Mouse (Mus musculus): ENCODE data around the gene Vmn1r85. TPM values are rescaled to one million over a fixed set of nuclear protein-coding genes. Genes with fewer than 3 reads are reported as not detected.

The Vmn1r85 gene
- polyA plus RNA-seq, 1 experiment, result not detected

GRCm38 (mm10) chr7:13037901-13038555 lies 56.9 kb downstream of the Vmn1r85 start, which contains the start of gene Ube2m:
TSS of gene Ube2m (minus strand) at chr7:13038275.
- under 1% methylated on average over 63 of the region's 65 CpGs for WGBS
- peak within 1 kb of the TSS; percentile 99 for H3K27ac ChIP-seq (ENCODE audit: insufficient read depth, low read depth, low read length)
- H3K27me3 ChIP-seq (ENCODE audit: control insufficient read depth, insufficient read depth, low read length), result 0 out of 2 replicates have a peak, but pooled peaks cover under 1% of the 10 kb centered on the region
- peaks cover 10% of the 10 kb centered on the region; the same call in 1 of the 2 replicates for H3K36me3 ChIP-seq (ENCODE audit: control insufficient read depth, insufficient read depth, low read length)
- TF ChIP-seq POLR2A (IDR thresholded peaks at IDR 0.05; ENCODE audit: low read depth, low read length) (peak; percentile 91), CTCF (IDR thresholded peaks at IDR 0.05; ENCODE audit: extremely low read depth, insufficient read length, insufficient replicate concordance, low read depth, low read length) (no peak)
- H3K4me3 ChIP-seq (ENCODE audit: low read depth, low read length), result peak within 1 kb of the TSS; percentile 86
- H3K4me1 ChIP-seq (ENCODE audit: control insufficient read depth, insufficient read depth, insufficient read length, low read length), result peaks cover 17% of the 10 kb centered on the region

GRCm38 (mm10) chr7:13037366-13037765 lies 57.6 kb downstream of the Vmn1r85 start:
- H3K27me3 ChIP-seq (ENCODE audit: control insufficient read depth, insufficient read depth, low read length), result no peaks in the 10 kb centered on the region
- peaks cover 14% of the 10 kb centered on the region for H3K36me3 ChIP-seq (ENCODE audit: control insufficient read depth, insufficient read depth, low read length)
- peaks cover 17% of the 10 kb centered on the region for H3K4me1 ChIP-seq (ENCODE audit: control insufficient read depth, insufficient read depth, insufficient read length, low read length)
- under 1% methylated on average over 33 of the region's 33 CpGs for WGBS
- peak overlapping the region; percentile 86 for H3K4me3 ChIP-seq (ENCODE audit: low read depth, low read length)
- peak overlapping the region; percentile 60 for H3K27ac ChIP-seq (ENCODE audit: insufficient read depth, low read depth, low read length)
- no peak for TF ChIP-seq POLR2A (IDR thresholded peaks at IDR 0.05; ENCODE audit: low read depth, low read length)
- no peak for TF ChIP-seq CTCF (IDR thresholded peaks at IDR 0.05; ENCODE audit: extremely low read depth, insufficient read length, insufficient replicate concordance, low read depth, low read length)

GRCm38 (mm10) chr7:13036806-13037205 lies 58.2 kb downstream of the Vmn1r85 start:
- 20% methylated on average over 4 of the region's 4 CpGs for WGBS
- peak overlapping the region; percentile 60 for H3K27ac ChIP-seq (ENCODE audit: insufficient read depth, low read depth, low read length)
- peaks cover 20% of the 10 kb centered on the region for H3K36me3 ChIP-seq (ENCODE audit: control insufficient read depth, insufficient read depth, low read length)
- TF ChIP-seq CTCF (IDR thresholded peaks at IDR 0.05; ENCODE audit: extremely low read depth, insufficient read length, insufficient replicate concordance, low read depth, low read length), result no peak
- TF ChIP-seq POLR2A (IDR thresholded peaks at IDR 0.05; ENCODE audit: low read depth, low read length), result no peak
- H3K4me3 ChIP-seq (ENCODE audit: low read depth, low read length), result peak overlapping the region; percentile 86
- peaks cover 17% of the 10 kb centered on the region for H3K4me1 ChIP-seq (ENCODE audit: control insufficient read depth, insufficient read depth, insufficient read length, low read length)
- no peaks in the 10 kb centered on the region for H3K27me3 ChIP-seq (ENCODE audit: control insufficient read depth, insufficient read depth, low read length)

GRCm38 (mm10) chr7:13035211-13035855 lies 59.6 kb downstream of the Vmn1r85 start:
- Histone ChIP-seq H3K4me3 (ENCODE audit: low read depth, low read length) (no peak overlapping the region), H3K27me3 (ENCODE audit: control insufficient read depth, insufficient read depth, low read length) (no peaks in the 10 kb centered on the region), H3K36me3 (ENCODE audit: control insufficient read depth, insufficient read depth, low read length) (peaks cover 30% of the 10 kb centered on the region), H3K4me1 (ENCODE audit: control insufficient read depth, insufficient read depth, insufficient read length, low read length) (peaks cover 17% of the 10 kb centered on the region), H3K27ac (ENCODE audit: insufficient read depth, low read depth, low read length) (no peak overlapping the region)
- TF ChIP-seq CTCF (IDR thresholded peaks at IDR 0.05; ENCODE audit: extremely low read depth, insufficient read length, insufficient replicate concordance, low read depth, low read length) (no peak), POLR2A (IDR thresholded peaks at IDR 0.05; ENCODE audit: low read depth, low read length) (no peak)
- WGBS, result 80% methylated on average over 17 of the region's 17 CpGs

GRCm38 (mm10) chr7:13034148-13034977 lies 60.6 kb downstream of the Vmn1r85 start, which contains the start of gene Chmp2a:
TSS of gene Chmp2a (minus strand) at chr7:13034807.
- H3K27ac ChIP-seq (ENCODE audit: insufficient read depth, low read depth, low read length), result peak within 1 kb of the TSS; percentile 97
- TF ChIP-seq CTCF (IDR thresholded peaks at IDR 0.05; ENCODE audit: extremely low read depth, insufficient read length, insufficient replicate concordance, low read depth, low read length) (no peak), POLR2A (IDR thresholded peaks at IDR 0.05; ENCODE audit: low read depth, low read length) (no peak; the same call in 1 of the 2 replicates)
- peaks cover 17% of the 10 kb centered on the region for H3K4me1 ChIP-seq (ENCODE audit: control insufficient read depth, insufficient read depth, insufficient read length, low read length)
- H3K4me3 ChIP-seq (ENCODE audit: low read depth, low read length), result peak within 1 kb of the TSS; percentile 88
- WGBS, result under 1% methylated on average over 45 of the region's 45 CpGs
- peaks cover 39% of the 10 kb centered on the region for H3K36me3 ChIP-seq (ENCODE audit: control insufficient read depth, insufficient read depth, low read length)
- H3K27me3 ChIP-seq (ENCODE audit: control insufficient read depth, insufficient read depth, low read length), result no peaks in the 10 kb centered on the region

GRCm38 (mm10) chr7:13033451-13034147 lies 61.4 kb downstream of the Vmn1r85 start:
- H3K36me3 ChIP-seq (ENCODE audit: control insufficient read depth, insufficient read depth, low read length), result peaks cover 46% of the 10 kb centered on the region
- H3K4me3 ChIP-seq (ENCODE audit: low read depth, low read length), result peak overlapping the region; percentile 88
- H3K27me3 ChIP-seq (ENCODE audit: control insufficient read depth, insufficient read depth, low read length), result no peaks in the 10 kb centered on the region
- no peak for TF ChIP-seq POLR2A (IDR thresholded peaks at IDR 0.05; ENCODE audit: low read depth, low read length)
- no peak for TF ChIP-seq CTCF (IDR thresholded peaks at IDR 0.05; ENCODE audit: extremely low read depth, insufficient read length, insufficient replicate concordance, low read depth, low read length)
- H3K27ac ChIP-seq (ENCODE audit: insufficient read depth, low read depth, low read length), result peak overlapping the region; percentile 97
- whole genome bisulfite sequencing, result 21% methylated on average over 13 of the region's 13 CpGs
- H3K4me1 ChIP-seq (ENCODE audit: control insufficient read depth, insufficient read depth, insufficient read length, low read length), result peaks cover 13% of the 10 kb centered on the region

Other genes starting within 250 kb of the Vmn1r85 start
- 0.15 TPM in 2 replicates for gene Zfp128, start 214.0 kb downstream of the Vmn1r85 start, polyA plus RNA-seq (2012; rRNA removed)
- 4.0 and 5.6 TPM in 2 replicates for gene Zscan22, start 197.4 kb downstream of the Vmn1r85 start, polyA plus RNA-seq (2012; rRNA removed)
- 1,663 and 2,242 TPM in 2 replicates for gene Rps5, start 172.9 kb downstream of the Vmn1r85 start, polyA plus RNA-seq (2012; rRNA removed)
- gene Rnf225, start 167.8 kb downstream of the Vmn1r85 start, polyA plus RNA-seq (2012; rRNA removed), result 0.22 and 0.41 TPM in 2 replicates
- 3.1 and 3.5 TPM in 2 replicates for gene Zfp324, start 129.3 kb downstream of the Vmn1r85 start, polyA plus RNA-seq (2012; rRNA removed)
- gene Zfp446, start 117.3 kb downstream of the Vmn1r85 start, polyA plus RNA-seq (2012; rRNA removed), result 1.2 and 1.8 TPM in 2 replicates
- gene Slc27a5, start 97.0 kb downstream of the Vmn1r85 start, polyA plus RNA-seq (2012; rRNA removed), result 0.19 TPM in 1 of 2 replicates, not detected in the other
- gene Trim28, start 96.1 kb downstream of the Vmn1r85 start, polyA plus RNA-seq (2012; rRNA removed), result 101 and 195 TPM in 2 replicates
- 22.1 and 46.2 TPM in 2 replicates for gene Zbtb45, start 85.1 kb downstream of the Vmn1r85 start, polyA plus RNA-seq (2012; rRNA removed)
- gene Chmp2a, start 60.4 kb downstream of the Vmn1r85 start, polyA plus RNA-seq (2012; rRNA removed), result 58.3 and 102 TPM in 2 replicates
- gene Ube2m, start 56.9 kb downstream of the Vmn1r85 start, polyA plus RNA-seq (2012; rRNA removed), result 56.0 and 93.7 TPM in 2 replicates
- 0.66 and 0.95 TPM in 2 replicates for gene Mzf1, start 40.4 kb downstream of the Vmn1r85 start, polyA plus RNA-seq (2012; rRNA removed)
- gene Vmn1r86, start 24.7 kb upstream of the Vmn1r85 start, polyA plus RNA-seq (2012; rRNA removed), result not detected in 2 replicates
- gene Vmn1r87, start 45.0 kb upstream of the Vmn1r85 start, polyA plus RNA-seq (2012; rRNA removed), result not detected in 2 replicates
- gene Vmn1r88, start 64.4 kb upstream of the Vmn1r85 start, polyA plus RNA-seq (2012; rRNA removed), result not detected in 2 replicates
- gene Vmn1r89, start 117.8 kb upstream of the Vmn1r85 start, polyA plus RNA-seq (2012; rRNA removed), result not detected in 2 replicates
- 4.0 and 10.1 TPM in 2 replicates for gene Lig1, start 182.1 kb upstream of the Vmn1r85 start, polyA plus RNA-seq (2012; rRNA removed)
- gene Zswim9, start 183.5 kb upstream of the Vmn1r85 start, polyA plus RNA-seq (2012; rRNA removed), result 1.7 and 2.4 TPM in 2 replicates
- gene Pla2g4c, start 229.5 kb upstream of the Vmn1r85 start, polyA plus RNA-seq (2012; rRNA removed), result 0.61 and 4.5 TPM in 2 replicates

Data from small intestine, adult 2 months (tissue).